Mouse (Mus musculus): ENCODE data around the gene Macf1.

DNA sequence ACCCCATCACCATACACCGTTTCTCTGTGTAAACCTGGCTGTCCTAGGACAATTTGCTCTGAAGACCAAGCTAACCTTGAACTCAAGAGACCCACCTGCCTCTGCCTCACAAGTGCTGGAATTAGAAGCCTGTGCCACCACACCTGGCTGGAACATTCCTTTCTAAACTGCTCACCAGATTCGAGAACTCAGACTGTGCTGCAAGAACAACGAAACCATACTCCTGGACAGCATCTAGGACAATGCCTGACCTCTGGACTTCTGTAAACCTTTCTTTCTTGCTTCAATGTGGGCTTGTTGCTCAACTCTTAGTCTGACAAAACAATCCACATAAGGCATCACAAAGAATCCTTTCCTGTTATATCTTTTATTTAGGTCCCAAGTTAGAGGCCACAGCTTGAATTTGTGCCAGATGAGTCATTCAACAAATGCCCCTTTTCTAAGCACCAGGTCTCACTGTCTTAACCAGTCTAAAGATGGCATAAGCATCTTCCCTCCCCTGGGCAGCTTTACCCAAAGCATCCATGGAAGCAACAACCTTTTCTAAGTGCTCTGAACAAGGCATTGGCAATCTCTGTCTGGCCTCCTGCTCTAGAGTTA is 38.8 kb downstream of the Macf1 start:
- no peak for TF ChIP-seq EP300 (IDR thresholded peaks at IDR 0.05; ENCODE audit: insufficient read depth, low read depth, low read length)
- TF ChIP-seq POLR2A (IDR thresholded peaks at IDR 0.05; ENCODE audit: insufficient read depth, low read depth, low read length): no peak
- TF ChIP-seq CTCF (IDR thresholded peaks at IDR 0.05): no peak
